Mouse (Mus musculus) brain, embryonic 14.5 days (tissue): ENCODE results near the gene Mrps6.

ENCODE experiments used
- CTCF ChIP-seq: fragments of 200-500 bp; IDR thresholded peaks from 2 replicates; pipeline ENCODE4 v1.5.1; 2012; ENCODE audit warnings: inconsistent platforms, mild to moderate bottlenecking, moderate library complexity, borderline replicate concordance; ENCODE audit not compliant: insufficient read depth, insufficient read length; ENCODE audit errors: extremely low read depth
- POLR2A ChIP-seq: fragments of 200-500 bp; IDR thresholded peaks from 2 replicates; pipeline ENCODE4 v1.6.1; 2012; ENCODE audit warnings: mild to moderate bottlenecking, inconsistent platforms, borderline replicate concordance; ENCODE audit not compliant: poor library complexity, insufficient read depth, insufficient read length, severe bottlenecking; ENCODE audit errors: extremely low read depth

DNA sequence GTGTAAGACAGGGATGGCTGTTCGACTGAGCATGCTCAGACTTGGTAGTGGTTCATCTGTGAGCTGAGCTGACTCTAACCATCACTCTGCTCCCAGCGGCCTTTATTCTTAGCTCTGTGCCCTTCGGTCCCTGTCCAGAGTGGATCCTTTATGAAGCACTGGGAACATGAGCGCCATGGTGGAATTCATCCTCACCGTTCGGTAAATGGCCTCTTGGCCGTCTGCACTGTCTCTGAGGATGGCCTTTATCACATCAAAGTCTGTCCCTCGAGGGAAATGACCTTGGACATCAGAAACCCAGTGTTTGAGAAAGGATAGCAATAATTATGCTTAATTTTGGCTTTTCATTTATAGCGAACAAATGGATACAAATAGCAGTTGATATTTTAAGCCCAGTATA is 82.3 kb downstream of the Mrps6 start:
- TF ChIP-seq CTCF (no peak), POLR2A (no peak)
